Mouse (Mus musculus) heart, adult 11 months (tissue): ENCODE measurements around the gene Crybg2.
A peak's percentile ranks its signal among the peaks of the same experiment; 100 is the strongest.

Source experiments
- DNase-seq: peaks from one replicate; pipeline ENCODE4 v3.0.0; 2022

Crybg2 gene

GRCm38 (mm10) chr4:134058908-134059307 lies 1.7 kb upstream of the Crybg2 start:
- no peak for DNase-seq

GRCm38 (mm10) chr4:134061166-134061830 lies 683 bp downstream of the Crybg2 start:
- no peak for DNase-seq

- DNase-seq = no peak
Measured at GRCm38 (mm10) chr4:134061944-134062446, 1.4 kb downstream of the Crybg2 start.

GRCm38 (mm10) chr4:134062561-134062960 lies 1.9 kb downstream of the Crybg2 start:
- no peak for DNase-seq

GRCm38 (mm10) chr4:134065431-134066004 lies 4.9 kb downstream of the Crybg2 start:
- no peak for DNase-seq

- DNase-seq = no peak
Measured at GRCm38 (mm10) chr4:134067383-134067782, 6.8 kb downstream of the Crybg2 start.

- DNase-seq = no peak
Measured at GRCm38 (mm10) chr4:134067833-134068544, 7.4 kb downstream of the Crybg2 start.

- DNase-seq = no peak
Measured at GRCm38 (mm10) chr4:134068793-134069580, 8.4 kb downstream of the Crybg2 start.

GRCm38 (mm10) chr4:134078694-134079093 lies 18.1 kb downstream of the Crybg2 start:
- DNase-seq = no peak

GRCm38 (mm10) chr4:134080674-134081073 lies 20.1 kb downstream of the Crybg2 start:
- DNase-seq = no peak

GRCm38 (mm10) chr4:134081730-134082386 lies 21.2 kb downstream of the Crybg2 start:
- DNase-seq = peak; percentile 97

- DNase-seq = no peak
Measured at GRCm38 (mm10) chr4:134082460-134082859, 21.8 kb downstream of the Crybg2 start.

GRCm38 (mm10) chr4:134084999-134085398 lies 24.4 kb downstream of the Crybg2 start:
- DNase-seq = no peak

GRCm38 (mm10) chr4:134087412-134087811 lies 26.8 kb downstream of the Crybg2 start:
- DNase-seq = no peak

- DNase-seq = no peak
Measured at GRCm38 (mm10) chr4:134089029-134089428, 28.4 kb downstream of the Crybg2 start.

- no peak for DNase-seq
Measured at GRCm38 (mm10) chr4:134090521-134091224, 30.1 kb downstream of the Crybg2 start.

GRCm38 (mm10) chr4:134091225-134091529 lies 30.6 kb downstream of the Crybg2 start:
- no peak for DNase-seq

- DNase-seq = peak; percentile 93
Measured at GRCm38 (mm10) chr4:134092382-134093288, 32.0 kb downstream of the Crybg2 start.

- DNase-seq = no peak
Measured at GRCm38 (mm10) chr4:134094004-134094564, 33.5 kb downstream of the Crybg2 start.

- DNase-seq = no peak
Measured at GRCm38 (mm10) chr4:134094923-134095547, 34.4 kb downstream of the Crybg2 start, which contains the start of gene Cd52. Gene Cd52, minus strand, starts transcription at chr4:134095082.
